Mouse (Mus musculus) ES-Bruce4 (cell line): ENCODE data around the gene Olfr1052.

Experiments used
- EP300 ChIP-seq: IDR thresholded peaks from 2 replicates; pipeline ENCODE4 v1.6.1; 2011; ENCODE audit warnings: low read depth, low read length; ENCODE audit not compliant: insufficient read depth
- POLR2A ChIP-seq: IDR thresholded peaks from one replicate; pipeline ENCODE4 v1.8.1; 2011; ENCODE audit warnings: low read length; ENCODE audit not compliant: insufficient read depth

GRCm38 (mm10) chr2:86315184-86315583, 22.9 kb downstream of the Olfr1052 start, which contains the start of gene Olfr1053:
- TF ChIP-seq EP300 (no peak), POLR2A (no peak)
